Mouse (Mus musculus): ENCODE measurements at regions not wholly inside any gene's neighbourhood (a gene's known extent, or its start where the extent isn't known, plus 50 kb on each side); places are given as distances from the start of the nearest gene placed in this dataset.

- TF ChIP-seq CTCF (IDR thresholded peaks at IDR 0.05; ENCODE audit: borderline replicate concordance, insufficient read depth, low read depth, low read length) (no peak), POLR2A (IDR thresholded peaks at IDR 0.05; ENCODE audit: borderline replicate concordance, insufficient read depth, low read length) (no peak)
Measured at GRCm38 (mm10) chr14:54099360-54099759, 154.5 kb downstream of the Dad1 start.

Data from cerebellum, adult 2 months (tissue).